Mouse (Mus musculus) embryonic facial prominence, embryonic 12.5 days (tissue): ENCODE measurements around the gene Cacfd1. TPM values are rescaled to one million over a fixed set of nuclear protein-coding genes. Genes with fewer than 3 reads are reported as not detected.
A peak's percentile ranks its signal among the peaks of the same experiment; 100 is the strongest.

ENCODE experiments used
- ATAC-seq: fragments of 200-750 bp; cut with Nextera tagmentation; 2 replicates; pipeline ENCODE4 v1.8.0; 2017; ENCODE audit not compliant: insufficient number of reproducible peaks, insufficient read depth, low FRiP score, low TSS enrichment
- H3K27ac ChIP-seq: fragments of 300-500 bp; sonication (generic); 2 replicates; pipeline ENCODE4 v1.5.1; 2016; ENCODE audit warnings: mild to moderate bottlenecking
- H3K27me3 ChIP-seq: fragments of 300-500 bp; sonication (generic); 2 replicates; pipeline ENCODE4 v1.6.1; 2016; ENCODE audit warnings: mild to moderate bottlenecking, moderate library complexity
- H3K36me3 ChIP-seq: fragments of 300-500 bp; sonication (generic); 2 replicates; pipeline ENCODE4 v1.6.1; 2016; ENCODE audit warnings: mild to moderate bottlenecking
- H3K4me1 ChIP-seq: fragments of 300-500 bp; sonication (generic); 2 replicates; pipeline ENCODE4 v1.6.1; 2016
- H3K4me2 ChIP-seq: fragments of 300-500 bp; sonication (generic); replicated peaks from 2 replicates; pipeline ENCODE4 v1.6.1; 2016; ENCODE audit warnings: mild to moderate bottlenecking, moderate library complexity
- H3K4me3 ChIP-seq: fragments of 300-500 bp; sonication (generic); 2 replicates; pipeline ENCODE4 v1.5.1; 2016; ENCODE audit warnings: mild to moderate bottlenecking
- H3K9ac ChIP-seq: fragments of 300-500 bp; sonication (generic); 2 replicates; pipeline ENCODE4 v1.6.1; 2016; ENCODE audit warnings: mild to moderate bottlenecking, moderate library complexity
- H3K9me3 ChIP-seq: fragments of 300-500 bp; sonication (generic); 2 replicates; pipeline ENCODE4 v1.6.1; 2016; ENCODE audit warnings: mild to moderate bottlenecking, moderate library complexity
- WGBS: fragments of 180-500 bp; shearing (Covaris S2); methylation state at CpG from one replicate; pipeline ENCODE4 v1.1.7; 2016; 5-methylcytosine and 5-hydroxymethylcytosine counted together
- polyA plus RNA-seq: library from polyadenylated mRNA; unstranded; fragments of >200 nt; fragmentation: Nextera tagmentation; extraction: Ambion mirVana; gene quantifications from 2 replicates; pipeline ENCODE4 v1.2.1, GENCODE M21; 2016

The Cacfd1 gene
- polyA plus RNA-seq, 1 experiment from 2014 or later: 94.1 TPM

GRCm38 (mm10) chr2:27027618-27028436 is 18.1 kb downstream of the Cacfd1 start, which contains the start of gene Slc2a6:
TSS of gene Slc2a6 (minus strand) at chr2:27027998.
- WGBS: 3% methylated on average over 38 of the region's 38 CpGs
- H3K27me3 ChIP-seq: peaks cover 6% of the 10 kb centered on the region; the same call in 1 of the 2 replicates
- no peaks in the 10 kb centered on the region for H3K9me3 ChIP-seq
- H3K4me1 ChIP-seq: peaks cover 8% of the 10 kb centered on the region
- peak within 1 kb of the TSS; percentile 32 for H3K4me3 ChIP-seq
- no peak within 1 kb of the TSS for H3K27ac ChIP-seq
- H3K36me3 ChIP-seq: no peaks in the 10 kb centered on the region
- H3K9ac ChIP-seq: 0 out of 2 replicates have a peak within 1 kb of the TSS, but pooled peaks have one; percentile 15
- peak within 1 kb of the TSS; percentile 53 for H3K4me2 ChIP-seq
- peak; percentile 97 for ATAC-seq

GRCm38 (mm10) chr2:27028437-27029015 is 18.8 kb downstream of the Cacfd1 start:
- no peak overlapping the region for H3K9ac ChIP-seq
- no peak for ATAC-seq
- peaks cover 6% of the 10 kb centered on the region; the same call in 1 of the 2 replicates for H3K27me3 ChIP-seq
- no peak overlapping the region for H3K4me3 ChIP-seq
- no peak overlapping the region for H3K27ac ChIP-seq
- H3K4me1 ChIP-seq: peaks cover 8% of the 10 kb centered on the region
- 78% methylated on average over 4 of the region's 4 CpGs for WGBS
- no peaks in the 10 kb centered on the region for H3K9me3 ChIP-seq
- peak overlapping the region; percentile 53 for H3K4me2 ChIP-seq
- no peaks in the 10 kb centered on the region for H3K36me3 ChIP-seq

DNA sequence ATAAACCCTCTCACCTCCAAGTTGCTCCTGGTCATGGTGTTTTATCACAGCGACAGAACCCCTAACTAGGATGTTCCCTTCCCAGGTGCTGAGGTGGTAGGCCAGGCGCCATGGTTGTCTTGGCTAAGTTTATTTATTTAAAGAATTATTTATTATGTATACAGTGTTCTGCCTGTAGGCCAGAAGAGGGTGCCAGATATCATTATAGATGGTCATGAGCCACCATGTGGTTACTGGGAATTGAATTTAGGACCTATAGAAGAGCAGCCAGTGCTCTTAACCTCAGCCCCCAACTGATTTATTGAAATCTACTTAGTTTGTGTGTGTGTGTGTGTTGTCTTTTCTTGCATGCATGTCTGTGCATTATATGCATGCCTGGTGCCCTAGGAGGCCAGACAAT is 22.6 kb downstream of the Cacfd1 start:
- peaks cover 8% of the 10 kb centered on the region for H3K4me1 ChIP-seq
- WGBS: 76% methylated on average over 2 of the region's 2 CpGs
- ATAC-seq: no peak
- no peaks in the 10 kb centered on the region for H3K9me3 ChIP-seq
- no peaks in the 10 kb centered on the region for H3K36me3 ChIP-seq
- no peak overlapping the region for H3K27ac ChIP-seq
- H3K4me2 ChIP-seq: no peak overlapping the region
- no peak overlapping the region for H3K9ac ChIP-seq
- no peak overlapping the region for H3K4me3 ChIP-seq
- H3K27me3 ChIP-seq: peaks cover 6% of the 10 kb centered on the region; the same call in 1 of the 2 replicates

DNA sequence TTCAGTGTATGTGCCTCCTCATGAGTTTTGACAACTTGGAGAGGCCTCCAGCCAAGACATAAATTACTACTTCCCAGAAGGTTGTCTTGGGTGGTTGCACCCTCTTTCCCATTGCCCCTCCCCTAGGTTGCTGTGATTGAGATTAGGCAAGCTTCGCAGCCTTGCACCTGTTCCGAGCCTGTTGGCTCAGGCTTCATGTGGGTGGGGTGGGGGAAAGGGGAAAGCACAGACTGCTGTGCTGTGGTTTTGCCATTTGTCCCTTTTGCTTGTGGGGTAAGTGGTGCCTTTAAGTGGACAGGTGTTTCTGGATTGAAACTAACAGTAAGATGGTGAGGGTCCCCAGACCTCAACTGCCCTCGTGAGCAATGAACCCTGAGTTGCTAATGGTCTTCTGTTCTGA is 26.3 kb downstream of the Cacfd1 start:
- Histone ChIP-seq H3K27me3 (no peaks in the 10 kb centered on the region), H3K9me3 (no peaks in the 10 kb centered on the region), H3K4me3 (no peak overlapping the region), H3K27ac (no peak overlapping the region), H3K4me2 (no peak overlapping the region), H3K4me1 (no peaks in the 10 kb centered on the region), H3K9ac (no peak overlapping the region), H3K36me3 (no peaks in the 10 kb centered on the region)
- WGBS: 70% methylated on average over 3 of the region's 3 CpGs
- ATAC-seq: no peak

DNA sequence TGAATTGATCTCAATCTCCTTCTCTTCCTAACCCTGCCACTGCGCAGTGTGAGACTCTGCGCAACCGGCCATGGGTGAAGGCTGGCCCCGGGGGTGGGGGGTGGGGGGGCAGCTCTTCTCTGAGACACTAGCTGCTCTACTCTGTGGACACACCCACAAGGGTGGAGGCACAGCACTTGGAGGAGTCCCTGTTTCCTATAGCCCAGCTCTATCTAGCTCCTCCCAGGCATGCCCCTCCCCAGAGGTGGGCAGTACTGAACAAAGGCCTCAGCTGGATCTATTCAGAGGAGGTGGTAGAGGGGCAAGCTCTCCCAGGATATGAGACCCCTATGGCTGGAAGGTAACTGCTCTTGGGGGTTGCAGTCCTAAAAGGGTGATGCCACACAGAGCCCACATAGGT is 27.3 kb downstream of the Cacfd1 start:
- no peaks in the 10 kb centered on the region for H3K9me3 ChIP-seq
- H3K4me2 ChIP-seq: no peak overlapping the region
- 67% methylated on average over 4 of the region's 4 CpGs for WGBS
- no peaks in the 10 kb centered on the region for H3K36me3 ChIP-seq
- no peaks in the 10 kb centered on the region for H3K27me3 ChIP-seq
- H3K4me3 ChIP-seq: no peak overlapping the region
- H3K27ac ChIP-seq: no peak overlapping the region
- ATAC-seq: no peak
- no peaks in the 10 kb centered on the region for H3K4me1 ChIP-seq
- H3K9ac ChIP-seq: no peak overlapping the region

DNA sequence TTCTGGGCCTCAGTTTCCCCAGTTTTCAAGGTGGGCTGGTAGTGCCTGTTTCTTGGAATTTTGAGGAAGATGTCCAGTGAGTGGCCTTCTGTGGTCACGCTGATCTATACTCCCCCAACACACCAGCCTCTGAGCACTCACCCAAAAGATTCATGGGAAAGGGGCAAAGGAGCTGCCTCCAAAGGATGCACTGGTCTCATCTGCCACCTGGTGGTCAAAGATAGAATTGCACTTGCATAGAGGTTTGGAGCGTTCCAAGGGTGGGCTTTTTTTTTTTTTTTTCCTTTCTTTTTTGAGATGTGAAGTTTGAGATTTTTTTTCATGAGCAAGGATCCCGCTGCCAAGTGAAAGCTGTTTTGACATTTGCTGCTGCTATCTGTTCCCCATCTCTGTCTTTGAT is 28.9 kb downstream of the Cacfd1 start:
- no peak overlapping the region for H3K4me3 ChIP-seq
- no peaks in the 10 kb centered on the region for H3K9me3 ChIP-seq
- ATAC-seq: no peak
- H3K36me3 ChIP-seq: no peaks in the 10 kb centered on the region
- no peak overlapping the region for H3K27ac ChIP-seq
- H3K27me3 ChIP-seq: no peaks in the 10 kb centered on the region
- H3K9ac ChIP-seq: no peak overlapping the region
- no peaks in the 10 kb centered on the region for H3K4me1 ChIP-seq
- no peak overlapping the region for H3K4me2 ChIP-seq
- 6% methylated on average over 3 of the region's 3 CpGs for WGBS

DNA sequence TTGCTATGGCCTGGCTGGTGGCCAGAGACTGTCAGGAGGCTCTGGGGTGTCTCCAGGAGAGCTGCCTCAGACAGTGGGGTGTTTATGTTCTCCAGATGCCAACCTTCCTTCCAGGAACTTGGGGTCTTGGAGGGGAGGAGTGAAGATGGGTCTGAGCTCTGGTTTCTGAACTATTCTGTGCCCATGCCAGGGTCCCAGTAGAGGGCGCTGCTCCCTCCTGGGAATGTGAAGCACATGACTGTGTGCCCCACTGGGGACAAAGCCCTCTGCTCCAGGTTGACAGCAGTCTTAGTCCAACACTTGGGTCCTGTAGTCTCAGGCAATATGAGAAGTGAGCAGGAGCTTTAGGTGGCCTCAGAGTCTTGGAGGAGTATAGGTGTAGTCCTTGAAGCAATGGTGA is 29.6 kb downstream of the Cacfd1 start:
- H3K4me1 ChIP-seq: no peaks in the 10 kb centered on the region
- H3K9me3 ChIP-seq: no peaks in the 10 kb centered on the region
- no peak overlapping the region for H3K4me2 ChIP-seq
- H3K27me3 ChIP-seq: no peaks in the 10 kb centered on the region
- H3K4me3 ChIP-seq: no peak overlapping the region
- 10% methylated on average over 1 of the region's 1 CpGs for WGBS
- H3K27ac ChIP-seq: no peak overlapping the region
- no peak overlapping the region for H3K9ac ChIP-seq
- no peaks in the 10 kb centered on the region for H3K36me3 ChIP-seq
- no peak for ATAC-seq

- Histone ChIP-seq H3K36me3 (no peaks in the 10 kb centered on the region), H3K4me3 (no peak overlapping the region), H3K27ac (no peak overlapping the region), H3K27me3 (no peaks in the 10 kb centered on the region), H3K4me2 (no peak overlapping the region), H3K4me1 (no peaks in the 10 kb centered on the region), H3K9me3 (no peaks in the 10 kb centered on the region), H3K9ac (no peak overlapping the region)
- ATAC-seq: no peak
- 58% methylated on average over 8 of the region's 8 CpGs for WGBS
Observed at GRCm38 (mm10) chr2:27042131-27042844, 32.6 kb downstream of the Cacfd1 start.

- Histone ChIP-seq H3K4me2 (no peak overlapping the region), H3K27ac (no peak overlapping the region), H3K9ac (no peak overlapping the region), H3K4me3 (no peak overlapping the region), H3K27me3 (no peaks in the 10 kb centered on the region), H3K4me1 (no peaks in the 10 kb centered on the region), H3K36me3 (no peaks in the 10 kb centered on the region), H3K9me3 (no peaks in the 10 kb centered on the region)
- peak; percentile 72; the same call in 1 of the 2 replicates for ATAC-seq
- 22% methylated on average over 3 of the region's 3 CpGs for WGBS
Observed at GRCm38 (mm10) chr2:27043461-27043860, 33.7 kb downstream of the Cacfd1 start.

DNA sequence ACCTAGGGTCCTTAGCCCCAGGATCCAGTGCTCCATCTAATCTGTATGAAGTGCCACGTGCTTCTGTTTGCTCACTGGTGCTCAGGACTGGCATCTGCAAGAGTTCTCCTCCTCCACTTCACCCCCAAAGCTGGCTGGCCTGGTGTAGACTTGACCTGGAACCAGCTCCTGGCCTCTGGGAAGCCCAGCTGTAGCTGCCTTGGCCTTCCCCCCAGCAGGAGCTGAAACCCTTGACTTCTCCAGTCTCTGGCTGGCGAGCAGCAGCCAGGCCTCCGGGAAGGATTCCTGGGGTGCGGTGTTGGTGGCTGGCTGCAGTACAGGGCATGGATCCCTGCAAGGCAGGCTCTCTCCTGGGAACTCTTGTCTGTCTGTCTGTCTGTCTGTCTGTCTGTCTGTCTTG is 34.4 kb downstream of the Cacfd1 start:
- WGBS: 84% methylated on average over 4 of the region's 4 CpGs
- Histone ChIP-seq H3K27ac (no peak overlapping the region), H3K9ac (no peak overlapping the region), H3K4me2 (no peak overlapping the region), H3K9me3 (no peaks in the 10 kb centered on the region), H3K4me3 (no peak overlapping the region), H3K36me3 (no peaks in the 10 kb centered on the region), H3K27me3 (no peaks in the 10 kb centered on the region), H3K4me1 (no peaks in the 10 kb centered on the region)
- no peak for ATAC-seq

- no peak overlapping the region for H3K9ac ChIP-seq
- no peaks in the 10 kb centered on the region for H3K36me3 ChIP-seq
- H3K4me2 ChIP-seq: no peak overlapping the region
- no peak for ATAC-seq
- no peaks in the 10 kb centered on the region for H3K27me3 ChIP-seq
- WGBS: 78% methylated on average over 3 of the region's 3 CpGs
- H3K9me3 ChIP-seq: no peaks in the 10 kb centered on the region
- H3K4me3 ChIP-seq: no peak overlapping the region
- H3K4me1 ChIP-seq: no peaks in the 10 kb centered on the region
- H3K27ac ChIP-seq: no peak overlapping the region
Observed at GRCm38 (mm10) chr2:27044641-27045040, 34.9 kb downstream of the Cacfd1 start.
